Mouse (Mus musculus) thymus, postnatal 0 days (tissue): ENCODE results near the gene Hes7. TPM values are rescaled to one million over a fixed set of nuclear protein-coding genes. Genes with fewer than 3 reads are reported as not detected.

Source experiments
- DNase-seq: peaks from one replicate; pipeline ENCODE4 v3.0.0-alpha.2; 2015; ENCODE audit warnings: low spot score
- polyA plus RNA-seq: library from polyadenylated mRNA; unstranded; fragments of >200 nt; fragmentation: Nextera tagmentation; extraction: Ambion mirVana; gene quantifications from 2 replicates; pipeline ENCODE4 v1.2.1, GENCODE M21; 2015

Gene Hes7
- polyA plus RNA-seq, 1 experiment from 2014 or later = 0.39 TPM

DNA sequence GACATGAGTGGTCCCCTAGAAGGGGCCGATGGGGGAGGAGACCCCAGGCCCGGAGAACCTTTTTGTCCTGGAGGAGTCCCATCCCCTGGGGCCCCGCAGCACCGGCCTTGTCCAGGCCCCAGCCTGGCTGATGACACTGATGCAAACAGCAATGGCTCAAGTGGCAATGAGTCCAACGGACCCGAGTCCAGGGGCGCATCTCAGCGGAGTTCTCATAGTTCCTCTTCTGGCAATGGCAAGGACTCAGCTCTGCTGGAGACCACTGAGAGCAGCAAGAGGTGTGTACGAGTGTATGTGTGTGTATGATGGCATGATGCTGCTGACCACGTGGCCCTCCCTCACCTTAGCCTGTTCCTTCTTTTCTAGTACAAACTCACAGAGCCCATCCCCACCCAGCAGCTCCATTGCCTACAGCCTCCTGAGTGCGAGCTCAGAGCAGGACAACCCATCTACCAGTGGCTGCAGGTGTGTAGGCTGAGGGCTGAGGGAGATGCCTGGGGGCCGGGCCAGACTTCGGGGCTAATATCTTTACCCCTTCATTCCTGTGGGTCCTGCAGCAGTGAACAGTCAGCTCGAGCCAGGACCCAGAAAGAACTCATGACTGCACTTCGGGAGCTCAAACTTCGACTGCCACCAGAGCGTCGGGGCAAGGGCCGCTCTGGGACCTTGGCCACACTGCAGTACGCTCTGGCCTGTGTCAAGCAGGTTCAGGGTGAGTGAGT, 19.4 kb upstream of the Hes7 start:
- no peak for DNase-seq

DNA sequence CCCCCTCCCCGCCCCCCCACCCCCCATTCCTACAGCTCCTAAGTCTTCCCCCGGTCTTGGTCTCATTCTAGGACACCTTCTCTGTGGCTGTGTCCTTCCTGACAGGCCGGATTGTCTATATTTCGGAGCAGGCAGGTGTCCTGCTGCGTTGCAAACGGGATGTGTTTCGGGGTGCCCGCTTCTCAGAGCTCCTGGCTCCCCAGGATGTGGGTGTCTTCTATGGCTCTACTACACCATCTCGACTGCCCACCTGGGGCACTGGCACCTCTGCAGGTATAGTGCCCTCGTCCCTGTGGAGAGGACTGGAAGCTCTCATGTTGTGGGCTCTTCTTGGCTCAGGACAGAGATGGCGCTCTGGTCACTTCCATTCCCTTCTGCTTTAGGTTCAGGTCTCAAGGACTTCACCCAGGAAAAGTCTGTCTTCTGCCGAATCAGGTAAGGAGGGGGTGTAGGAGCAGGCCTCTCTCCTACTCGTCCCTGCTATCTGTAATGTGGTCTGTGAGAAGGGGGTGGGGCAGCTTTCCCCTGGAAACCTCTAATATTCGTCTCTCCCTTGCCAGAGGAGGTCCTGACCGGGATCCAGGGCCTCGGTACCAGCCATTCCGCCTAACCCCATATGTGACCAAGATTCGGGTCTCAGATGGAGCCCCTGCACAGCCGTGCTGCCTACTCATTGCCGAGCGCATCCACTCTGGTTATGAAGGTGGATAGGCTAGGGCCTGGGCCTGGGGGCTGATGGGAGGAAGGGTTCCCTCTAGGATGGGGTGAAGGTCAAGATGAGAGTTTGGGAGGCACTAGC, 18.4 kb upstream of the Hes7 start:
- no peak for DNase-seq

- no peak for DNase-seq
These were observed 17.8 kb upstream of the Hes7 start for GRCm38 (mm10) chr11:69102403-69102725.

- DNase-seq = no peak
These were observed 17.1 kb upstream of the Hes7 start for GRCm38 (mm10) chr11:69103121-69103520.

DNA sequence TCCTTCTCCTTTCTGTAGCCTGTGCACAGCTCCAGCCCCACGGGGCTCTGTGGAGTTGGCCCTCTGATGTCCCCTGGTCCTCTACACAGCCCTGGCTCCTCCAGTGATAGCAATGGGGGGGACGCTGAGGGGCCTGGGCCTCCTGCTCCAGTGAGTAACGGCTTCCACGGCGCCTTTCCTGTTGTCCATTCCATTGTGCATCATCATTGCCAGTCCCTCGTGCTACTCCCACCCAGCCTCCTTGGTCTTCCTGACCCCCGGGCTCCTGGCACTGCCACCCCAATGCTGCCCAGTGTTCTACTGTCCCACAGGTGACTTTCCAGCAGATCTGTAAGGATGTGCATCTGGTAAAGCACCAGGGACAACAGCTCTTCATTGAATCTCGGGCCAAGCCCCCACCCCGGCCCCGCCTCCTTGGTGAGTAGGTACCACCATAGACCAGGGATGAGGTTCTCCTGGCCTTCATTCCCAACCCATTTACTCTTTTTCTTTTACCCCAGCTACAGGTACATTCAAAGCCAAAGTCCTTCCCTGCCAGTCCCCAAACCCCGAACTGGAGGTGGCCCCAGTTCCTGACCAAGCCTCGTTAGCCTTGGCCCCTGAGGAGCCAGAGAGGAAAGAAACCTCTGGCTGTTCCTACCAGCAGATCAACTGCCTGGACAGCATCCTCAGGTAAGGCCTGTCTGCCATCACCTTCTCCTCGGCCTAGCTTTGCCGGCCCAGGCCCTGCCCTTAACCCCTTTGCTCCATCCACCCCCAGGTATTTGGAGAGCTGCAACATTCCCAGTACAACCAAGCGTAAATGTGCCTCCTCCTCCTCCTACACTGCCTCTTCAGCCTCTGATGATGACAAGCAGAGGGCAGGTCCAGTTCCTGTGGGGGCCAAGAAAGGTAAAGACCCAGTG, 16.4 kb upstream of the Hes7 start:
- DNase-seq = no peak

GRCm38 (mm10) chr11:69104487-69104886, 15.7 kb upstream of the Hes7 start:
- DNase-seq = no peak

GRCm38 (mm10) chr11:69105227-69105626, 15.0 kb upstream of the Hes7 start:
- DNase-seq = no peak

DNA sequence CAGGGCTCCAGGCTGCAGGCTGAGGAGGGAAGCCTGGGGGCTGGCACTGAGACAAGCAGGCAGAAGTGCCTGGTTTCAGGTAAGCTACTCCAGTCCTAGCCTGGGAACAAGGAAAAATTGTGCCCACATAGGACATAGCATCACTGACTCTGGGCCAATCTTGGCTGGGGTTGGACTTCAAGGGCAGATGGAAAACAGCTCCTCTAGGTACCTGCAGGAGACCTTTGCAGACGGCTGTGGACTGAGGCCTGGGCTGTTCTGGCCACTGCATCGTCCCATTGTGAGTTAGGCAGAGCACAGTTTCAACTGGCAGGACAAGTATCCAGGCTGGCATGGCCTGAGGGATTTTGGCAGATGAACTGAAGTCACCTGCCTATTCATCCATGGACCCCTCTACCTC, 14.4 kb upstream of the Hes7 start:
- no peak for DNase-seq

DNA sequence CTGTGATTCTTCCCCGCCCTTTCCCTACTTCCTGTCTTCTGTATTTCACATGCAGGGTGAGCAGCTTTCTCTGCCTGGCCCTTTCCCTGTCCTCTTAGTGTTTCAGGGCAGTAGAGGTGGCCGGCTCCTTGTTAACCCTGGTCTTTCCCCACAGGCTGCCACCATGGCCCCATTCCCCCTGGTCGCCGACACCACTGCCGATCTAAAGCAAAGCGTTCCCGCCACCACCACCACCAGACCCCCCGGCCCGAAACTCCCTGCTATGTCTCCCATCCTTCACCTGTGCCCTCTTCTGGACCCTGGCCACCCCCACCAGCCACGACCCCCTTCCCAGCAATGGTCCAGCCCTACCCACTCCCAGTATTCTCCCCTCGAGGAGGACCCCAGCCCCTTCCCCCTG, 13.9 kb upstream of the Hes7 start:
- no peak for DNase-seq

GRCm38 (mm10) chr11:69106842-69107241, 13.4 kb upstream of the Hes7 start:
- no peak for DNase-seq

DNA sequence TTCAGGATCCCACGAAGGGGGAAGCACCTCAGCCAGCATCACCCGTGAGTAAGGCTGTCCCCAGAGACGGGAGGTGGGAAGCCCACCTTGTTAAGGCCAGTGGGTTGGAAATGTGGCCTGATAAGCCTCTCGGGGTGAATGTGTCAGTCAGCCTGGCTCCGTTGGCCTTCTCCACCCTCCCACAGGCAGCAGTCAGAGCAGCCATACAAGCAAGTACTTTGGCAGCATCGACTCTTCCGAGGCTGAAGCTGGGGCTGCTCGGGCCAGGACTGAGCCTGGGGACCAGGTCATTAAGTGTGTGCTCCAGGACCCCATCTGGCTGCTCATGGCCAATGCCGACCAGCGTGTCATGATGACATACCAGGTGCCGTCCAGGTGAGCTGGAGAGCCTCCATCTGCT, 12.5 kb upstream of the Hes7 start:
- DNase-seq = no peak

DNA sequence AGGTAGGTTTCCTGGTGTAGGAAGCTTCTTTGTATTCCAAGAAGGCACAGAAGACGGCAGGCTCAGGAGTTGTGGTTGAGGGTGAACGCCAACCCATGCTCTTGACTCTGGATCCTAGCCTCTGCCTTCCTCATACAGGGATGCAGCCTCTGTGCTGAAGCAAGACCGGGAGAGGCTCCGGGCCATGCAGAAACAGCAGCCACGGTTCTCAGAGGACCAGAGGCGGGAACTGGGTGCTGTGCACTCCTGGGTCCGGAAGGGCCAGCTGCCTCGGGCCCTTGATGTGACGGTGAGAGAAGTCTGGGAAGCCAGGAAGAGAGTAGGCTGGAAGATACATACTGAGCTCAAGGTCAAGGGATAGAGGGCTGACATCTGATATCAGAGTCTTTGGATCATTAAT, 12.0 kb upstream of the Hes7 start:
- no peak for DNase-seq

GRCm38 (mm10) chr11:69109032-69109900, 10.9 kb upstream of the Hes7 start:
- DNase-seq = no peak

GRCm38 (mm10) chr11:69110319-69111046, 9.7 kb upstream of the Hes7 start:
- peak; percentile 87 for DNase-seq

DNA sequence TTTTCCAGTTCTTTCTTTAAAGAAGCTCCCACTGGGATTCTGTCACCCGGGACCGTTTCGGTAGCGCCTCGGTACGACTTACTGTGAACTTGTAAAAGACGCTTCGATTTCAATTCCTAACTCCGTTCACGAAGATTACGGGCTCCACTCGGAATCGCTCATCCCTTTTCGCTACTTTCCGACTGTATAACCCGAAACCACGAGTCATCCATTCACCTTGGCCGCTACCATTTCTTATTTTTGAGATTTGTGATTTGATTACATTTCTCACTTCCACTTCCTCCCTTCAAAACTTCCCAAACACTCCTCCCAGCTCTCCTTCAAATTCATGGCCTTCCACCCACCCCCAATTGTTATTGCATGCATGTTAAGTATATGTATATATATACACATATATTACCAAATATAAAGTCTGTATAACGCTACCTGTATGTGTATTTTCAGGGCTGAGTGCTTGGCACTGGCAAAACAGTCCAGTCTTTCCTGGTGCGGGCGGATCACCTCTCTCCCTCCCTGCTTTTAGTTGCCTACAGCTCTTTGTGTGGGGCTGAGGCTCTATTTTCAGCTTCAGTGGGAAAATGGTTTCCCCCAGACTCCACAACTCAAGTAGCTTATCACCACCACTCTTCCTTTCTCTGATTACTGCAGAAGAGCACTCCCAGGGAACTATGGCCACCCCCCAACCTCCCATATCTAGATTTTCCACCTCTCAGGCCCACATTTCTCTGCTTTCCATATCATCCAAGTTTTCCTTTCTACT, 9.0 kb upstream of the Hes7 start:
- DNase-seq = no peak

DNA sequence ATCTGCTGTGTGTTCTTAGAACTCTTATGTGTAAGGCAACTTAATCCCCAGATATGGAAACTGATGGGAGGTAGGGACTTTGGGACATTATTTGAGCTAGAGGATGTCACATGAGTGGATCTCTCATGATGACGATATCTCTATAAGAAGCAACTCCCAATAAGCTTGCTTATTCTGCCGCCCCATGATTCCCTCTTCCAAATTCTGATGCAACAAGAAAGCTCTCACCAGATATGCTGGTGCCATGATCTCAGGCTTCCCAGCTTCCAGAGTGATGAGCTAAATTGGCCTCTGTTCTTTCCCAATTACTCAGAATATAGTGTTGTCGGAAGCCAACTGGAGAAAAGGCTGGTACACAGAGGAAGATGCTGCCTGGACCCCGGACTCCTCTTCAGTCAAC, 8.3 kb upstream of the Hes7 start:
- no peak for DNase-seq

GRCm38 (mm10) chr11:69114018-69114417, 6.2 kb upstream of the Hes7 start:
- DNase-seq = no peak

GRCm38 (mm10) chr11:69114621-69115020, 5.6 kb upstream of the Hes7 start:
- no peak for DNase-seq

DNA sequence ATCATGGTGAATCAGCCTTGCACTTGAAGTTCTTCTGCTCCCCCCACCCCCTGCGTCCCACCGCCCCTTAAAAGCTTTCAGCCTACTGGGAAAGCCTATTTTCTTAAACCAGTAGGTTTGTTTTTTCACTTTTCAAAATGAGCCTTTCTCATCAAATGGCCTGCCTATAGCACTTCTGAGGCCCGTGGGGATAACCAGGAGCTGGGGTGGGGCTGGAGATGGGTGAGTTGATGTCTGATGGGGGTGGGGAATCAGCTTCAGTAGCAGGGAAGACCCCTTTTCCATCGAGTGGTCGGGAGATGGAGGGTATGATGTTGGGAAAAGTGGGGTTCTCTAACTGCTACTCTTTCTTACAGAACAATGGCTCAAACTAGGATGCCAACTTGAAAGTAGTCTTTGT, 3.4 kb upstream of the Hes7 start:
- no peak for DNase-seq
